Mouse (Mus musculus) fat pad, adult 2 months (tissue): ENCODE data around the gene Kcnmb3.

Experiments
- DNase-seq: peaks from one replicate; pipeline ENCODE4 v3.0.0-alpha.2; 2011; ENCODE audit warnings: low read depth, low spot score; ENCODE audit errors: extremely low read depth

Kcnmb3 gene

GRCm38 (mm10) chr3:32495856-32496710 lies 4.1 kb upstream of the Kcnmb3 start:
- DNase-seq, result no peak

- no peak for DNase-seq
Measured at GRCm38 (mm10) chr3:32495088-32495770, 3.2 kb upstream of the Kcnmb3 start.

DNA sequence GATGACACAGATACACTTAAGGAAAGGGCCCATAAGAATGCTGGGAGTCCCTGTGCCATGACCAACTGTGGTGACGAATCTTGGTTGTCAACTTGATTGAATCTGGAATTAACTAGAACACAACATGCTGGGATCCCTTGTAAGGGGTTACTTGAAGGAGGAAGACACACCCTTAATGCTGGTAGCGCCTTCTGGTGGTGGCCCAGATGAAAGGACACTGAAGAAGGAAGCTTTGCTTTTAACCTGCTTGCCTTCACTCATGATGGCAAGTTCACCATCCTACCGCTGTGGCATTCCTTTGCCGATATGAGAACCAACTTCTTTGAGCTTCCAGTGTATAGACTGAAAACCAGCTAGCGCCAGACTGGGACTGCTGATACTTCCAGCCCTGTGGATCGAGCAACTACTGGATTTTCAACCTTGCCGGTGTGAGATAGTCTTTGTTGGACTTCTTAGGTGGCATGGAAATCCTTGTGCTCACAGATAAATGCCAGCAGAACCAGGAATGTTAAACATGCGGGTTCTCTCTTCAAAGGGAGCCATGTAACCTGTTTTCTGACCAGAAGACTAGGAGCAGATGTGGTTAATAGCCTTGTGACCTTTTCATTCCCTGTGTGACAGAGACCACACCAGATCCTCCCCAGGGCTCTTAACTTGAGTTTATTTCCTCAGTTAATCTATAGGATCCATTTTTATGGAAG lies 2.5 kb upstream of the Kcnmb3 start:
- no peak for DNase-seq

GRCm38 (mm10) chr3:32490928-32491315 lies 1.1 kb downstream of the Kcnmb3 start:
- DNase-seq, result no peak

DNA sequence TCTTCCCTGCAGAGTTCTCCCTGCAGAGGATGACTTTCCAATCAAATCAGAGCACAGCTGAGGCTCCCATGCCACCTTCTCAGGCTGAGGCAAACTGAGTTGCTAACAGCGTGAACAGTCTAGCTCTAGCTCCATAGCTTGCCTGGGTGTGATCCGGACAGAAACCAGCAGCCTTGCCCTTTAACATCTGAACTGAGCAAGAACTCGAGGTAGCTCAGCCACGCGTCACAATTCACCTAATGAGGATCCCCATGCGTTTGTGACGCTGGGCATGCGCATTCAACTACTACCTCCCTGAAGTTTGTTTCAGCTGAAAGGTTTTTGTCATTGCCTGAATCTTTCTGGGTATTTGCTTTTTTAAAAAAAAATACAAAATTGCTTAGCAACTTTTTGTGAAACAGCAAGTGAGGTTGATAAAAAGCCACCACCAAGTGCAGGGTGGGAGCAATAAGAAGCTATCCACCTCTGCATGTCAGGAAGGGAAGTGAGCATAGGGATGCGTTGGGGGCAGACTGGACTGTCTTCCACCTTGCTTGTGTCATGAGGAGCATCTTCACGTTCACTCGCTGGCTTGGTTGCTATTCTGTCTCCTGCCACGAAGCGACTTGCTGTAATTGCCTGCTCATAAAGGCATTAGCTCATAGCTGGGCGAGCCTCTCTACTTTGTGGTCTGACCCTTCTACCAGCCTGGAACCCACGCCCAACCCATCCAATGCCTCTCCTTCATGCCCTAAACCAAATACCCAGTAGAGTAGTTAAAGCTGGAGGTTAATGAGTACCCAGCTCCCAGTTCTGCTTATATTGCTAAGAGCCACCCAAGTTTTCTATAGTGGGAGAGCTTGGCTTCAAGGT lies 1.7 kb downstream of the Kcnmb3 start:
- no peak for DNase-seq

DNA sequence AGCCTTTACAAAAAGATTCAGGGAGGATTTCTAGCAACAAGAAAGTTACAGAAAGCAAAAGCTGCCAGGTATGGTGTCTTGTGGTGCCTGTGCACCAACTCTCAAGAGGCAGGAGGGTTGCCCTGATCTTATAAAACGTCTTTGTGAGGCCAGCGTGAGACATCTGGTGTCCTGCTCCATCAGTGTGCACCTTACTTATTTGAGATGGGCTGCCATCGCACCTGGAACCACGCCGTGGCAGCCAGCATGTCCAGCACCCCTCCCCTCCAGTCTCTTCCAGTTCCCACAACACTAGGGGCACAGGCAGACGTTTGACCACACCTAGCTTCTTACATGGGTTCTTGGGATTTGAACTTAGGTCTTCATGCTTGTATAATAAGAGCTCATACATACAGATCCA lies 3.9 kb downstream of the Kcnmb3 start:
- DNase-seq, result no peak

DNA sequence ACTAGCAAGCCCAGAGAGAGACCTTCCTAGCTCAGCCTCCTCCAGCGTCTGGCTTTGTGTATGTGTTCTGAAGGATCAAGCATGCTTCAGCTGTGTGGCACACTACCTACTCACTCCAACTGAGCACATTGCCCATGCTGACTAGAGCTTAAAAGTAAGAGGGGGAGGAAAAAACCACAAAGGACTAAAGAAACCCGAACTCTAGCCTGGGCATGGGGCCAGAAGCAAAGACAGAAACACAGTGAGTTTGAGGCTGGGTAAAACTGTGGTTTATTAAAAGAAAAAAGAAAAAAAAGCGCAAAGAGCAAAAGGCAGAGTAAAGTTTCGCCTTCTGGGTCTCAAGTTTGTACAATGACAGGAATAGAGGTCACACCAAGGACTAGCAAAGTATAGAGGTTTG lies 5.5 kb downstream of the Kcnmb3 start:
- DNase-seq, result no peak

- no peak for DNase-seq
Measured at GRCm38 (mm10) chr3:32483035-32483434, 9.0 kb downstream of the Kcnmb3 start.

DNA sequence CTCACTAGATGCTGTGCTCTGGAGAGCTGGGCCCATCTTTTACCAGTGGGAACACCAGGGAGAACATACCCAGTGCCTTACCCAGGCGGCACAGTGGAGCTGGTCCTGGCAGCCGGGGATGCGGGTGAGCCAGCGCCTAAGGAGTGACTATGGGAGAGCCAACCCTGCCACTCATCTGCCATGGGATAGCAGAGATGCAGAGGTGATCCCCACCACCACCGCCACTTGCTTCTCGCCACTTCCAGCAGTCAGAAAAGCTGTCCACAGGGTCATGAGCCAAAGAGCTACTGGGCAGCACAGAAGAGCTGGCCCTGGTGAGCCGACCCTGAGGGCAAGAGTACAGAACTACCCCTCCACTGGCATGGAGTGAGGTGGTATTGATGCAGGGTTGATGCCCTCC lies 12.1 kb downstream of the Kcnmb3 start:
- no peak for DNase-seq

GRCm38 (mm10) chr3:32473184-32473583 lies 18.8 kb downstream of the Kcnmb3 start:
- DNase-seq, result no peak

- no peak for DNase-seq
Measured at GRCm38 (mm10) chr3:32472191-32472900, 19.7 kb downstream of the Kcnmb3 start.

- DNase-seq, result no peak
Measured at GRCm38 (mm10) chr3:32471098-32471497, 20.9 kb downstream of the Kcnmb3 start.

DNA sequence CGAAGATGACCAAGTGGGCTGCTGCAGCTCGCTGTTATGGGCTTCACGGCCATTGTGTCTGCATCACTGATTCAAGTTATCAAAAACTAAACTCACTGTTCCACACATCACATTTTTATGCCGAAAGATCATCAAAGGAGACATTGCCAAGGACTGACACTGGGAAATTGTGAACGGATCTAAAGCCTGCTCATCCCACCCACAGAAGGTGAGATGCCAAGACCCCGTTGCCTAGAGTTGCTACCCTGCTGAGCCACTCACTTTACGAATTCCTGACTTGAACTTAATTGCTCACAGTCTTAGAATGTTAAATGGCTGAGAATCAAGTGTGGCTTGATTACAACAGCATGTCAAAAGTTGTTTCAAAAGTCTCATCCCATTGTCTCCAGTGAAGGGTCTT lies 21.6 kb downstream of the Kcnmb3 start:
- DNase-seq, result no peak

DNA sequence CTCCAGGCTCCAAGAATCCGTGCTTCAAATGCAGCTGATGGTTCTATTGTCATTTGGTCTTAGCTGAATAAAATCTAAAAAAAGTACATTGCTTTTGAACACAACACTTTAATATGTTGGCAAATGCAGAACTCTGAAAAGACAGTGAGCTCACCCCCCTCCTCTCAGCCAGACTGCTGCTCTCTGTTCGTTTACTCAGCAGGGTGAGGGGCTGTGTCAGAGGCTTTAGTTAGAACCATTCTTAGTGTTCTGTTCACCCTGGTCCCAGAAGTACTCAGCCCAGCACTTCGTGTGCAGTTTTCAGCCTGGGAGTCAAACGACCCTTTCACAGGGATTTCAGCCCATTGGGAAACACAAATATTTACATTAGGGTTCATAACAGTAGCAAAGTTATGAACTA lies 23.6 kb downstream of the Kcnmb3 start:
- DNase-seq, result no peak

- no peak for DNase-seq
Measured at GRCm38 (mm10) chr3:32467321-32467720, 24.7 kb downstream of the Kcnmb3 start.

DNA sequence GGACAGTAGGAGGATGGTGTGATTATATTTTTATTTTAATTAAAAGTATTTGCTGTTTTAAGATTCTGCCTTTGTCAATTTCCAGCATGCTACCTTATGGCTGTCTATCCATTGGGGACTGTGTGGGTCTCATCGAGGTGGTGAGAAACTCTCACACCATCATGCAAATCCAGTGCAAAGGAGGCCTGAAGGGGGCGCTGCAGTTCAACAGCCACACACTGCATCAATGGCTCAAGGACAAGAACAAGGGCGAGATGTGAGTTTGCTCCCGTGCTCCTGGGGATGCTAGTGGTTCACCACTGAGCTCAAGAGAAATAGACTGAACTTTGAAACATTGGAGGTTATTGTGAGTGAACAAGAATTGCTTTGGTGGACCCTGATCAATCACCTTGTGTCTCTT lies 32.3 kb downstream of the Kcnmb3 start:
- no peak for DNase-seq

GRCm38 (mm10) chr3:32454329-32455021 lies 37.6 kb downstream of the Kcnmb3 start:
- DNase-seq, result no peak

GRCm38 (mm10) chr3:32441710-32442109 lies 50.3 kb downstream of the Kcnmb3 start:
- no peak for DNase-seq

- no peak for DNase-seq
Measured at GRCm38 (mm10) chr3:32438716-32439115, 53.3 kb downstream of the Kcnmb3 start.

GRCm38 (mm10) chr3:32437820-32438219 lies 54.2 kb downstream of the Kcnmb3 start:
- no peak for DNase-seq
